Mouse (Mus musculus): Measurements from ENCODE around the gene Pdcd4. TPM values are rescaled to one million over a fixed set of nuclear protein-coding genes. Genes with fewer than 3 reads are reported as not detected.
"Not testable (repeated sequence)": the region's sequence is repeated elsewhere in the genome, so short reads cannot be mapped to it uniquely, and the experiment has no call there.

The Pdcd4 gene
- polyA plus RNA-seq, 2 experiments from 2014 or later: 479 to 707 TPM

GRCm38 (mm10) chr19:53901931-53902738 is 10.1 kb downstream of the Pdcd4 start:
- ATAC-seq: no peak

DNA sequence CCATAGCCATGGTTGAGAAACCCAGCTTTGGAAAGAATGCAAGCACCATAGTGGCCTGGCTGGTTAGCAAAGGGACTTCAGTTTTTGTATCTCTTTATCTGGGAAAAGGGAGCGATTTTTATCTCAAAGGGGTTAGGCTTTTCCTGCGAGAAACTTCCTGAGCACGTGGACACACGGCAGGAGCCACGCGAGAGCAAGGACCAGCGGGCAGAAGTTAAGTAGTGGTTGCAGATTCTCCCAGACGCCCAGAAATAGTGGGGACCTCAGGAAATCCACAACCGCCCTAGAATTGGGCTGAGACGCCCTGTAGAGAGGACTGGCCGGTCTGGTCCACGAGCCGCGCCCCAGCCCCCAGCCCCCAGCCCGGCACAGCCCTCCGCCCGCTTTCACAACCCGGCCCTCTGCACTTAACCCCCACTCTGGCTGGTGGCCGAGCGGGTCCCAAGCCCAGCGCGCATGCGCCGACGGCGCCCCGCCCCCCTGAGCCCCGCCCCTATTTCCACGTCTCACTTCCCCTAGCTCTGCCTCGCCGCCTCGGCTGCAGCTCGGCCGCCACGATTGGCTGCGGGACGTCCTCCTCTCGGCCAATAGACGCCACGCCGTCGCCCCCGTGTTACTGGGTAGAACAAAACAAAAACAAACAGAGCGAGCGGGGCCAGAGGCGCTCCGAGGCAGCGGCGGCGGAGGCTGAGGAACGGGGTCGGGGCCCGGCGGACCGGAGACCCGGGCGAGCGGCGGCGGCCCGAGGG is 10.9 kb downstream of the Pdcd4 start:
- ATAC-seq: peak; percentile 70

DNA sequence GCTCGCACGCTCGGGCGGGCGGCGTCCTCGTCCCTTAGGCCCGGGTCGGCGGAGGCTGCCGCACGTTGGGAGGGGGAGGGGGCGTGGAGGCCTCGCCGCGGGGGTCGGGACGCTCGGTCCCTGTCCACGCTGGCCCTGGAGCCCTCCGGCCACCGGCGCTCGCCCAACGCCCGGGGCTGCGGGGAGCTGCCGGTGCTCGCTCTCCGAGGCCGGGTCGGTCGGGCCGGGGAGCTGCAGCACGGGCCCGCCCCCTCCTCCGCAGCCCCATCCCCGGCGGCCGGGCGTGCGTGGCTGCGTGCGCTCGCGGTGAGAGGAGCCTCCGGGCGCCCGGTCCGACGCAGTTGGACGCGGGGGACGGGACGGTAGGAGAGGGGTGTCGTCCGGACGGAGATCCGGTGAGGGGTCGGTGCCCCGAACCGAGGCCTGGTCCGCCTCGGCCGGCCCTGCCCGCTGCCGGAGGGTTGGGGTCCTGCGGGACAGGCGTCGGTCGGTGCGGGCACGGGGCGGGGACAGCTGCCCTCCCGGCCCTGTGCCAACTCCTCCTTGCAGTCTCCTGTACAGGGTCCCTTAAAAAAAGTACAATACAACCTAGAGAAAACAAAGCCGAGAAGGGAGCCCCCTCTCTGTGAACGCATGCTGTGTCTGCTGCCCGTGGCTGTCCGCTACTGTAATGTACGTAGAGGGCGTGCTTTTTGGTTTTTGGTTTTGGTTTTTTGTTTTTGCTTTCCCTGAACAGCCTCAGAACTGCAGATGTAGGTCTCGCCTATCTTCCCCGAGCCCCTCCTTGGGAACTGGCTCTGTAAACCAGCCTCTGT is 11.7 kb downstream of the Pdcd4 start:
- peak; percentile 9 for ATAC-seq

- no peak for ATAC-seq
Measured at GRCm38 (mm10) chr19:53904833-53905480, 12.9 kb downstream of the Pdcd4 start.

DNA sequence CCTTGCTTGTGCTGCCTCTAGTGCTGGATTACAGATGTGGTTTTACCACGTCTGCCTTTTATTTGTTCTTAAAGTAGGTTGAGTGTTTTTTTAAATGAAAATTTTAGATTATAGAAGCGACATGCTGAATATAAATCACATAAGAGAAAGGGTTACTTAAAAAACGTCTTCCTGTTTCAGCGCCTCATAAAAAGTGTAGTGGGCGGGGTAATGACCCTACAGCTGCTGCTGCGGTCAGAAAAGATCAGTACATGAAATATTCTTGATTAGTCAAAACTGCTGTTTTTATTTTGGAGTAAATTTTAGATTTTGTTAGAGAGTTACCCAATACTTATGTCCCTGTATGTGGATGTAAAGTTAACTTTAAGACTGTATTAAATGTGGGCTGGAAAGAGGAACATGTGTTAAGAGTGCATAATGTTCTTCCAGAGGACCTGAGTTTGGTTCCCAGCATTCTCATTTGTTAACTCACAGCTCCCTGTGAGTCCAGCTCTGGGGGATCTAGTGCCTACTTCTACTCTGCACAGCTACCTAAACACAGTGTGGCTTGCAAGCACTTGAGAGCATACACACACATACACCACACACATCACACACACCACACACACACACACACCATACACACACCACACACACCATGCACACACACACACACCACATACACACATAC is 14.1 kb downstream of the Pdcd4 start:
- ATAC-seq: peak; percentile 17

DNA sequence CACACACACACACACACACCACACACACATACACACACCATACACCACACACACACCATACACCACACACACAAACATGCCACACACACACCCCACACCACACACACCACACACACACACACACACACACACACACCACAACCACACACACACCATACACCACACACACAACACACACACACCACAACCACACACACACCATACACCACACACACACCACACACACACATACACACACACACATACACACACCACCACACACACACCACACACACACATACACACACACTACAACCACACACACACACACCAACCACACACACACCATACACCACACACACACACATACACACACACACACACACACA is 14.7 kb downstream of the Pdcd4 start:
- not testable (repeated sequence) for ATAC-seq

GRCm38 (mm10) chr19:53914950-53915349 is 22.9 kb downstream of the Pdcd4 start:
- ATAC-seq: no peak

- ATAC-seq: no peak
Measured at GRCm38 (mm10) chr19:53919541-53919940, 27.5 kb downstream of the Pdcd4 start.

GRCm38 (mm10) chr19:53921996-53922395 is 30.0 kb downstream of the Pdcd4 start:
- ATAC-seq: not testable (repeated sequence)

- peak; percentile 67 for ATAC-seq
Measured at GRCm38 (mm10) chr19:53925338-53925751, 33.3 kb downstream of the Pdcd4 start.

DNA sequence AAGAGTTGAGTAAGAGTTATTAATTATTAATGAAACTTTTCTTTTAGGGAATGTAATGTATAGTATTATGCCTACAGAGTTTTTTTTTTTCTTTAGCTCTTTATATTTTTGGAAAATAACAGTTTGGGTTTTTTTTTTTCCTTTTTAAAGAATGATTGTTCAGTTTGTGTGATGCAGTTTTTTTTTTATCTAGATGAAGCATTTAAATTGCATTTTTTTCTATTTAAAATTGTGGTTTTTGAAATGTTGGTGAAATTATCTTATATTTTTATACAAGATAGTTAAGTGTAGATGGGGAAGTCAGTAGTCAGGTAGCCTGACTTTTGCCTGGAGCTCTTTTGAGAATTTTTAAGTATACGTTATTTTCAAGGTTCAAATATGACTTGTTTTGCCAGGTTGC is 34.7 kb downstream of the Pdcd4 start:
- no peak for ATAC-seq

DNA sequence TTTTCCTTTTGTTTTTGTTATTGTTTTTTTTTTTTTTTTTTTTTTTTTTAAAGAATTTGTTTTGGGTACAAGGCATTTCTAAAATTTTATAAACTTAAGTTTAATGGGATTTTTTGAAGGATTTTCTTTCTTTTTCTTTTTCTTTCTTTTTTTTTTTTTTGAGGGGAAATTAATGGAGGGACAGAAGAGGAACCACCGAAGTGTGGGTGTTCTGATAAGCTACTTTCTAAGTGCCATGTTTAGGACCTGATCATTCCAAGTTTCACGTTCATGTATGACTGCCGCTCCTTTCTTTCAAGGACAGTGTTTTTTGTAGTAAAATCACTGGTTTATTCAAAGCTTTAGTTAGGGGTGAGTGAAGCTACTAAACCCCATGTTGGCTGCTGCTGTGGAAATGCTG is 37.2 kb downstream of the Pdcd4 start:
- ATAC-seq: no peak

- ATAC-seq: no peak
Measured at GRCm38 (mm10) chr19:53933050-53933449, 41.0 kb downstream of the Pdcd4 start.

GRCm38 (mm10) chr19:53934046-53934445 is 42.0 kb downstream of the Pdcd4 start:
- ATAC-seq: no peak

DNA sequence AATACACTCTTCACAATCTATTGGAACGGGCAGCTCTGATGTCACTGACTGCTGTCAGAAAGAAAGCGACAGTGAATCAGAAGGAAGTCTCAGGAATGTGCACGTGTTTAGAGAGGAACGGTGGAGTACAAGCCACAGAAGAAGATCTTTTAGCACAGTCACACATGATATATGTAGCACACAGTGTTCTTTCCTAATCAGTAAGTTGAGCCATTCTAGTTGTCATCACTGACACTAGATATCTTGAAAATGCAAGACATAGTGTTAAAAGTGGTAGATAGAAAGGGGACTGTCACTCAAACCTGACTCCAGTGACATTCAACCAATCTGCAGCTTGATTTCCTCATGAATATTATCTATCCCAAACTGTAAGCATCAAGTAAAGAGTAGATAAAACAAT is 47.4 kb downstream of the Pdcd4 start:
- ATAC-seq: no peak

DNA sequence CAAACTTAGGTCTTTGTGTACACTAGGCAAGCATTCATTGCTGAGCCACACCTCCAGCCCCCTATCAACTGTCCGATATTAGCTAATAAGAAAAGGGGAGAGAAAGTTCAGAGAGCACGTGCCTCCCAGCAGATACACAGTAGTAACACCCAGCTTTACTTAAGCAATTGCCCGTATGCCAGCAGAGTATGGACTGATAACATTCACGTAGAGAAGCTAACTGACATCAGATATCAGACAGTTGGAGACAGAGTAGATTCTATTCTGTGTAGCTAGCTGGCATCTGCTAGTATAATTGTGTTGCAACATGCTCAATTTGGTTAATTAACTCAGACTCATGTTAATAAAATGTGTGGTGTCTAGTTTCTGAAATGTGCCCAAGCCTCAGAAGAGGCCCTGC is 49.1 kb downstream of the Pdcd4 start:
- no peak for ATAC-seq

- ATAC-seq: no peak
Measured at GRCm38 (mm10) chr19:53942342-53942741, 50.3 kb downstream of the Pdcd4 start.

GRCm38 (mm10) chr19:53943802-53944785 is 52.1 kb downstream of the Pdcd4 start, which contains the start of the genes Shoc2 and Bbip1:
Gene Shoc2 (plus strand): TSS chr19:53944306.
Gene Bbip1 (minus strand): TSS chr19:53944627.
- ATAC-seq: peak; percentile 86

- peak; percentile 2 for ATAC-seq
Measured at GRCm38 (mm10) chr19:53944786-53945169, 52.7 kb downstream of the Pdcd4 start.
